Mouse (Mus musculus) inflammation-experienced regulatory T-cells, adult 16 weeks (primary cell): ENCODE data around the gene Sidt2. TPM values are rescaled to one million over a fixed set of nuclear protein-coding genes. Genes with fewer than 3 reads are reported as not detected.

Experiments used
- polyA plus RNA-seq: library from polyadenylated mRNA; unstranded; fragments of 100-300 nt; shearing (Covaris generic); gene quantifications from one replicate; pipeline ENCODE4 v1.2.1, GENCODE M21; 2017

Gene Sidt2
- 42.8 TPM for polyA plus RNA-seq

DNA sequence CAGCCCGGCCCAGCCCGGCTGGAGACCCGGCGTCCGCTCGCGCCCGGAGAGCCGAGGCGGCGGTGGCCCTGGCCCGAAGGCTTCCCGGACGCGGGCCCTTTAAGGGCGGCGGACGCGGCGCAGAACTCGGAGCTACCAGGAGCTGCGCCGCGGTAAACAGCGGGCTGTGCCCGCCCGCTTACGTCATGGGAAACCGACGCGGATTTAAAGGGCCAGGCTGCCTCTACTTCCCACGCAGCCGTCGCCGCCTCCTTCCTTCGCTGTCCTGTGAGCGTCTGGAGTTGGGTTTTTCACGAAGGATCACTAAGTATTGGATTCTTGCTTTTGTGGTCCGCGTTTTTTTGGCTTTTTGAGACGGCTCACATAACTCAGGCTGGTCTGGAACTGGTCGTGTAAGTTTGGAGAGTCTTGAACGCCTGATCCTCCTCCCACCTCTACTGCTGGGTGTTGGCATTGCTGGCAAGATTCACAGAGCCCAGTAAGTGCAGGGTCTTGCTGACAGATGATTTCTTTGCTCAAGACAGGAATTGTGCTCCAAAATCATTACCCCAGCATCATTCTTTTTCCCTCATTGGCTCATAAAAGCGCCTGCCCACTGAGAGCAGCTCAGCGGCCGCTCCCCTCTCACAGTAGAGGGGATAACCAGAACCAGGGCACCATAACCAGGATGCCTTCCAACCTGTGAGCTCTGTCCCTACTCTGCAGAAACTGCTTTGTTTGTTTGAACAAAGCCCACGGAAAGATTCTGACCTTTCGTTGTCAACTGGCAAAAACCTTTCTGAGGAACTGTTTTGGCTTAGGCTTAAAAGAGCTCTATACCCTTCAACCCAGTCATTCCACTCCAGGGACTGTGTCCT, at the start of gene Sidt2:
Gene Sidt2, minus strand, starts transcription at position 152 of the 857 bp plus-strand sequence.

DNA sequence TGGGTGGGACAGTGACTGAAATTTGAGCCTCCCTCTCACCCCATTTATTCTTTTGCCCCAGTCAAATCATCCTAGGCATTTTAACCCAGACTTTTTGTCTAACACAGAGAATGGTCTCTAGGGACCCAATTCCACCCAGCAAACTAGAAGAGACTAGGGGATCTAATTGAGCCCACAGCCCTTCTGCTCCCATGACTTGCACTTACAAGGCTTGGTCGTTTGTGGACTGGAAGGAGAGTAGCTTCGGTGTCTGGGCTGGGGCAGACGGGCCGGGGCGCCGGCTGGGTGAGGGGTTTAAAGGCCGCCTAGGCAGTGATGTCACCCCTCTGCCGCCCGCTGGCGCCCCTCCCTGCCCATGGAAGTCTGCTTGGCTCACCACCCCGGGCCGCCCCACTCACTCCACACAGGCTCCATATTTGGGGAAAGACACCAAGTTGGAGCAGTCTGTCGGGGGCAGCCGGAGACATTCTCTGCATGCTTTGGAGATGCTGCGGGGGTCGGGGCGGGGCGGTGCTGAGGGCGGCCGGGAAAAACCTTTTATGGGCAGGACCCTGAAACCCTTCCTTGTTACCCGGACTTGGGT, 19.3 kb downstream of the Sidt2 start, which contains the start of gene Tagln:
Gene Tagln, minus strand, starts transcription at position 431 of the 583 bp plus-strand sequence.

DNA sequence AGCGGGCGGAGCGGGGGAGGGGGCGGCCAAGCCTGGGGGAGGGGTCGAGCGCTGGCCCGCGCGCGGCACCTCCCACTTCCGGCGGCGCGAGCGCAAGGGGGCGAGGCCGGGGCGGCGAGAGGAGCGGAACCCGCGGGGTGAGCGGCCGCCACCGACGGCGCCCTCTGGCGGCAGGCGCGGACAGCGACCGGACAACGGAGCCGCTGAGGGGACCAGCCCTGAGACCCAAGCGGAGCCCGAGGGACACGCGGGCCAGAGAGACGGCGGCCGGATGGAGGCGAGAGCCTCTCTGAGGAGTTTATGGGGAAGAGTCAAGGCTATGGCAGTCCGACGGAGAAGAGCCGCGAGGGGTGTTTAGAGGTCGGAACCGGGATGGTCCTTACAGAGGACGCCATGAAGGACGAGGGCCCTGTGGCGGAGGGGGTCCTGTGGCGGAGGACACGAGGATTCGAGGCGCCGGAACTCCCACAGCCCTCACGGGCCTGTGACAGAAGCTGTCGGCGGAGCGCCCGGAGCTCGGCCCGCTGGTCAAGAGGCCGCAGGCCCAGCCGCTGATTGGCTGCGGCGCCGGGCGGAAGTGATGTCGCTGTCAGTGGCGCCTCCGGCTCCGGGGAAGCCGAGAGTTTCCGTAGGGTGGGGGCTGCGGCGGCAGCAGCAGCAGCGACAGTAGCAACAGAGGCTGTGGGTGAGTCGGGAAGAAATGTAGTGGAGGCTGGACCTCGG, 48.5 kb downstream of the Sidt2 start, which contains the start of the genes Pcsk7 and Rnf214:
Gene Pcsk7, plus strand, starts transcription at position 143 of the 723 bp plus-strand sequence.
Gene Rnf214, minus strand, starts transcription at position 557 of the 723 bp plus-strand sequence.

Other genes starting within 250 kb of the Sidt2 start
- gene Cep164, start 126.6 kb downstream of the Sidt2 start, polyA plus RNA-seq = 20.8 TPM
- gene Bace1, start 116.7 kb downstream of the Sidt2 start, polyA plus RNA-seq = 5.1 TPM
- gene Pcsk7, start 48.8 kb downstream of the Sidt2 start, polyA plus RNA-seq = 58.4 TPM
- 47.9 TPM for gene Rnf214, start 48.3 kb downstream of the Sidt2 start, polyA plus RNA-seq
- 2.6 TPM for gene Tagln, start 19.2 kb downstream of the Sidt2 start, polyA plus RNA-seq
- 87.5 TPM for gene Pafah1b2, start 57.4 kb upstream of the Sidt2 start, polyA plus RNA-seq
- gene Sik3, start 57.6 kb upstream of the Sidt2 start, polyA plus RNA-seq = 6.4 TPM